Mouse (Mus musculus): ENCODE results near the gene Golgb1. TPM values are rescaled to one million over a fixed set of nuclear protein-coding genes. Genes with fewer than 3 reads are reported as not detected.
"Not testable (repeated sequence)": the region's sequence is repeated elsewhere in the genome, so short reads cannot be mapped to it uniquely, and the experiment has no call there.

Golgb1 gene
- 10 to 100 TPM; 23.2 to 25.5 TPM for total RNA-seq (2021)
- long read RNA-seq, experiment 1, partial matches to known transcripts: 3 of 8 reads
- long read RNA-seq, experiment 1, other reads (novel, unspliced or antisense): 4 of 8 reads
- long read RNA-seq, experiment 2, partial matches to known transcripts: 1 of 7 reads
- long read RNA-seq, experiment 2, other reads (novel, unspliced or antisense): 6 of 7 reads

DNA sequence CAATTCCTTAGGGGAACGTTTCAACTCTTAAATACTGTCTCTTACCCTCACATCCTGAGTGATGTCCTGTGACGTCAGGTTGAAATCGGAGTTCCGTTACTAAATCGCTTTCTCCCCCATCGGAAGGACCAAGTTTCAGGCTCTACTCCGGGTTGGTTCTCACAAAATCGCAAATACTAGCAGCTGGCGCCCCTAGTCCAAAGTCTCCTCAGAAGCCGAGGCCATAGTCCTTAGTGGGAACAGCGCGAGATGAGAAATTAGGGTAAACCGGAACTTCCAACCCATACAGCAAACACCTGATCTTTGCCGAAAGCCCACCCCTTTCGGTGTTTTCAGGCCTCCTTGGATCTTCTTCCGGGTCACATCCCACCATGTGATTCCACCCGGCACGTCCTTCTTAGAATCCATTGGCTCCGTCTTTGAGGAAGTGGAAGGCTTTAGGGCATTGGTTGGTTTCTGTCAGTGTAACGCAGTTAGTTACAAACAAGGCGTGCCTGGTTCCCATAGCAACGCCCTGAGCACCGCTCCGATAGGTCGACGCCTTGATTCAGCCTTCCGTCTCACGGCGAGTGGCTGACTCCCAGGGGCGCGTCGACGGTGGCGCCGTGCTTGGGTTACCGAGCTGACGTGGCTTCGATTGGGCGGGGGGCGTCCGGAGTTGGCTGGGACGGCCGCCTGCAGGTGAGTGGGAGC is at the start of gene Golgb1, which contains the start of gene Eaf2:
Golgb1 (plus strand) TSS at position 558 of the 693 bp plus-strand sequence.
Eaf2 (minus strand) TSS at position 421 of the 693 bp plus-strand sequence.
- peak; percentile 91 for DNase-seq

- no peak for DNase-seq
Observed at GRCm38 (mm10) chr16:36827611-36828053, 47.3 kb upstream of the Golgb1 start.

DNA sequence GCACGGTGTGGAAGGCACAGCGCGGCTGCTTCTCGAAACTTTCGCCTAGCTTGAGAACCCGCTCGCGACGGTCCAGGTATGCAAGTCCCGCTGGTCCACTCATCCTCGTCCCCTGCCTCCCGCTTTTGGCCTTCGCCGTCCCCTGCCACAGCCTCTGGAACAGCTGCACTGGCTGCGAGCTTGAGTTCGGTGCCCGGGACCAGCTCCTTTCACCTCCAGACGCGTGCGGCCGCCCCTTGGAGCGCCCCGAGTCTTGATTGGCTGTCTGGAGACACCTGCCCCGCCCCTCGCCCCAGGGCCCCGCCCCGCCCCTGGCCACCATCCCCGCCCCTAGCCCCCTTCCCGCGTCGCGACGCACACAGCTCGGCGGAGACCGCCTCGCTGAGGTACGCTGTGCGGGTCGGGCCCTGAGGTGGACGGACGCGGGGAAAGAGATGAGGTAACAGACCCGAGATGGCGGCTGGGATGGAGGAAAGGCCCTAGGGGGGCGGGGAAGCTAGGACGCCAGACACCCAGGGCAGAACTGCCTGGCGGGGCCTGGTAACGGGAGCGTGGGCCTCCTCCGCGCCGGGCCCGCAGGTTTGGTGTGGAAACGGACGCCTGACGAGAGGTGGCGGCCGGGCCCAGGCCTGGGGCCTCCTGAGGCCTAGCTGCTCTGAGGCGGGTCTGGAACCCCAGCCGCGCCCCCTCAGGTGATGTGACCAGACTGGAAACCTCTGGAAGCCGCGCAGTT is 46.7 kb upstream of the Golgb1 start, which contains the start of gene Iqcb1:
Iqcb1 (plus strand) TSS at position 332 of the 733 bp plus-strand sequence.
- DNase-seq: peak; percentile 77

DNA sequence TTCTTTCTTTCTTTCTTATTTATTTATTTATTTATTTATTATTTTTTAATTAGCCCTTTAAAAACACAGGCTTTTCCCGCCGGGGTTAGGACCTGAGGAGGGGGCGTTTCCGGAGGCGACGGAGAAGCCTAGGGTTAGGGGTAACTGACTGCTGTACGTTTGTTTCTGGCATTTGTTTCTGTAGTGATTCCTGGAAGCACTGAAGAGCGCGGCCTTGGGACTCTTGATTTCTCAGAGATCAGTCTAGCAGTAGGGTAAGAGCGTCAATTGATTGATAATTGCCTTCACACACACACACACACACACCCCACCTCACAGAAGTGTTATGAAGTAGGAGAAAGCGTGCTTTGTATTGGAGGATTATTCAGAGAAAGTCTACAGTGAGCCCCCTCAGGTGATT is 46.1 kb upstream of the Golgb1 start:
- DNase-seq: no peak

DNA sequence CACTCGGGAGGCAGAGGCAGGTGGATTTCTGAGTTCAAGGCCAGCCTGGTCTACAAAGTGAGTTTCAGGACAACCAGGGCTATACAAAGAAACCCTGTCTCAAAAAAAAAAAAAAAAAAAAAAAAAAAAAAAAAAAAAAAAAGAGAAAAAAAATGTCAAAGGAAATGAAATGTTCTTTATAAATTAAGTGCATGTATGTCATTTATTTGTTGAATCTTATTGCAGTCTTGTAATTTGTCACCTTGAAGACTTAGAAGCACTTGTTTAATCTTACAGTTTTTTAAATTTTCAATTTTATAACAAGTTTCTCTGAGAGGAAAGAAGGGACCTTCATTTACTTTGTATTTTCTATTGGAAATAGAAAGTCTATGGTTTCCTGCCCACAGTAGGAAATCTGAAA is 28.0 kb upstream of the Golgb1 start:
- DNase-seq: not testable (repeated sequence)

GRCm38 (mm10) chr16:36851202-36851601 is 23.7 kb upstream of the Golgb1 start:
- DNase-seq: no peak

GRCm38 (mm10) chr16:36863585-36863984 is 11.4 kb upstream of the Golgb1 start:
- no peak for DNase-seq

DNA sequence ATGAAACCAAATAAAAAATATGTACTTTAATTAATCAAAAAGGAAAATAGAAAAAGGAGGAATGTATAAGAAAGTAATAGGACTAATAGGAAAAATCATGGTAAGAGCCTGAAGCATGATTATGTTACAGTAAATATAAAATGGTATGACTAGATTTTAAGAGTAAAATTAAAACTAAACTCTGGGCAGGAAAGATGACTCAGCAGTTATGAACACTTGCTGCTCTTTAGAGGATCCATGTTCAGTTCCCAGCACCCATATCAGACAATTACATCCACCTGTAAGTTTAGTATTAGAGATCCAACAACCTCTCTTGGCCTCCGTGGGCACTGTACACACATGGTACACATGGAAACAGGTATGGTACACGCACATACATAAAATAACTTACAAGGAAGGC is 5.5 kb upstream of the Golgb1 start:
- no peak for DNase-seq

GRCm38 (mm10) chr16:36875276-36875851 is 424 bp downstream of the Golgb1 start:
- DNase-seq: peak; percentile 72

GRCm38 (mm10) chr16:36877316-36877715 is 2.4 kb downstream of the Golgb1 start:
- no peak for DNase-seq

GRCm38 (mm10) chr16:36882737-36883343 is 7.9 kb downstream of the Golgb1 start:
- no peak for DNase-seq

GRCm38 (mm10) chr16:36884881-36885280 is 9.9 kb downstream of the Golgb1 start:
- peak; percentile 44 for DNase-seq

- no peak for DNase-seq
Observed at GRCm38 (mm10) chr16:36885912-36886311, 11.0 kb downstream of the Golgb1 start.

- DNase-seq: no peak
Observed at GRCm38 (mm10) chr16:36887546-36887945, 12.6 kb downstream of the Golgb1 start.

DNA sequence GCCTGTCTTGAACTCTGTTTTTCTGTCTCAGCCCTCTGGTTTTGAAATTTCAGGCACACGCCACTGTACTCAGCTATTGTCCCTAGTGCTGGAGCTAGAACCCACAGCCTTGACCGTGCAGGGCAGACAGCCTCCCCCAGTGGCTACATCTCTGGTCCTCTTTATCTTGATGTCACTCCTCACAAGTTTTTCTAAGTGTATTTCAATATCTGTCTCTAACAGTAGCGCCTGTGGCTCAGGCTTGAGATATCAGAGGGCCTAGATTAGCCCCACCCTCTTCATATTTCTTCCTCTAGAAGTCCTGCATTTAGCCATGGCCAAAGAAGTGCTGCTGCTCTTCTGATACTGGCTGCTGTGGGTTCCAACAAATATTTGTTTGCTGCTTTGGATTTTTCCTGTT is 15.6 kb downstream of the Golgb1 start:
- DNase-seq: no peak

- no peak for DNase-seq
Observed at GRCm38 (mm10) chr16:36891415-36891814, 16.5 kb downstream of the Golgb1 start.

DNA sequence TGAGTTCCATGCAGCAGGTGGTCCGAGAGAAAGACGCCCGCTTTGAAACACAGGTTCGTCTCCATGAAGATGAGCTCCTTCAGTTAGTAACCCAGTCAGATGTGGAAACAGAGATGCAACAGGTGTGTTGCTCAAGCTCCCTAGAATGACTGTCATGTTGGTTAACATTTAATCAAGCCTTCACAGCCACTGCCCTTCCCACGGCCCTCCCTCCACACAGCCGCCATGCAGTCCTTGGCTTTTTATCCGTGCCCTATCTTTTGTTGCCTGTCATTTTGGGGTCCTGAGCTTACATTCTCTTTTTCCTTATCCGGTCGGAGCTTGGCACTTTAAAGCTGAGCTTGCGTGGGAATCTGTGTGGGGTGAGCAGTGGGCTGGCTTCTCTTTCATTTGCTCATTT is 18.4 kb downstream of the Golgb1 start:
- DNase-seq: no peak

DNA sequence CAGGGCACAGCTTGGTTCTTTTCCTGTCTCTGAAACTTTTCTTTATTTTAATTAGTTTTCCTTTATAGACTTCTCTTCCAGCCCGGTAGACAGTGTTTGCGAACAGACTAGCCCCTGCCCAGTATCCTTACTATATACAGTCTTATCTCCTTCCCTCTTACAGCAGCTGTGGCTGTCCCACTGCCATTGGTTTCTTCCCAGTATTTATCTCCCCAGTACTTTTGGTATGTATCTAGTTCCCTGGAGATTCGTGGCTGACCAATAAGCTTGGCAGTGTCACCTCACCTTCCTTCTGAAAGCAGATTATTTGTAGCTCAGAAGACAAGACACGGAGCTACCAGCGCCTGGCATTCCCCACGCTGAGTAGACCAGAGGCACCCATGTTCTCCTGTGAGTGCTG is 21.8 kb downstream of the Golgb1 start:
- DNase-seq: no peak

- DNase-seq: no peak
Observed at GRCm38 (mm10) chr16:36903156-36903555, 28.2 kb downstream of the Golgb1 start.

DNA sequence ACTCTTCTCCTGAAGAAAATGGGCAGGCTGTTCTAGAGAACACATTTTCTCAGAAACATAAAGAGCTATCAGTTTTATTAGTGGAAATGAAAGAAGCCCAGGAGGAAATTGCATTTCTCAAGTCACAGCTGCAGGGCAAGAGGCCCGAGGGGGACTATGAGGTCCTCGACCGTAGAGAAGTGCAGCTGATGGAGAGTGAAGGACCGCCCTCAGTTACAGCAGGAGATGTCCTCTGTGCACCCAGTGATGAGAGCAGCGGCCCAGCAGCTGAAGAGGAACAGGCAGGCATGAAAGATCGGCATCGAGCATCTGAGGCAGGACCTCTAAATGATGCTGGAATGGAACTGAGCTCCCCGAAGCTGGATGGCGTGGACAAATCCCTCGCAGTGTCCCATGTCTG is 37.0 kb downstream of the Golgb1 start:
- no peak for DNase-seq

DNA sequence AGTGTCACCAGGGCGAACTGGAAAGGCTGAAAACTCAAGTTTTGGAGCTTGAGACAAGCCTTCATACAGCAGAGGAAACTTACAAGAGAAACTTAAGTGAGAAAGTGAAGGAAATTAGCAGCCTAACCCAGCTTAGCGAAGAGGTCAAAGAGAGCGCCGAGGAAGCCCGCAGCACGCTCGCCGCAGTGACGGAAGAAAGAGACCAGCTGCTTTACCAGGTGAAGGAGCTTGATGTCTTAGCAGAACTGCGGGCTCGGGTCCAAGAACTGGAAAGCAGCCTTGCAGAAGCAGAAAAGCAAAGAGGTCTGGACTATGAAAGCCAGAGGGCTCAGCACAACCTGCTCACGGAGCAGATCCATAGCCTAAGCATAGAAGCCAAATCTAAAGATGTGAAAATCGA is 37.4 kb downstream of the Golgb1 start:
- no peak for DNase-seq

GRCm38 (mm10) chr16:36914195-36914594 is 39.3 kb downstream of the Golgb1 start:
- DNase-seq: no peak

All from gastrocnemius, postnatal 10 days (tissue).